Mouse (Mus musculus): ENCODE results near the gene Acsm1. TPM values are rescaled to one million over a fixed set of nuclear protein-coding genes. Genes with fewer than 3 reads are reported as not detected.

The Acsm1 gene
- polyA plus RNA-seq, 1 experiment from 2014 or later = not detected

GRCm38 (mm10) chr7:119680107-119680506 lies 73.3 kb downstream of the Acsm1 start:
- H3K9ac ChIP-seq = no peak overlapping the region
- H3K27me3 ChIP-seq = no peaks in the 10 kb centered on the region
- no peak overlapping the region for H3K4me2 ChIP-seq
- no peaks in the 10 kb centered on the region for H3K4me1 ChIP-seq (replicated peaks)
- no peaks in the 10 kb centered on the region for H3K36me3 ChIP-seq
- 76% methylated on average over 8 of the region's 8 CpGs for WGBS
- H3K9me3 ChIP-seq = no peaks in the 10 kb centered on the region
- no peak overlapping the region for H3K27ac ChIP-seq (replicated peaks)
- no peak for ATAC-seq (ENCODE audit: low read depth)
- H3K4me3 ChIP-seq = no peak overlapping the region

DNA sequence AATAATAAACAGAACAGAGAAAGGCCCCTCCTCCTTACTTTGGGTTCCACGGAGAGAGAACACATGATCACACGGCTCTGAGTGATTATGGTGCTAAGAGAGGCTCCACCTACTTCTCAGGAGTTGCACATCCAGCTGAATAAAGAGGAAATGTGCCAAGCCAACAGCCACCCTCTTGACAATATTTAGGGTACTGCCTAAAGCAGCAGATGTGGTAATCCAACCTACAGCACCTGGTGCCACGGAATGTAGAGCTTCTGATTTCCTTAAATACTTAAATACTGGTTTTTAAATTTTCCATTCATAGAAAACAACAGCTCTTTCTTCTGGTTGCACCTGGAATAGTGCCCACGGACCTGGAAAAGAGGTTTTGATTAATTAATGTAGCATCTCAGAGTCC lies 75.9 kb downstream of the Acsm1 start:
- H3K4me3 ChIP-seq = no peak overlapping the region
- H3K4me1 ChIP-seq (replicated peaks) = no peaks in the 10 kb centered on the region
- ATAC-seq (ENCODE audit: low read depth) = no peak
- no peak overlapping the region for H3K27ac ChIP-seq (replicated peaks)
- H3K36me3 ChIP-seq = no peaks in the 10 kb centered on the region
- no peak overlapping the region for H3K4me2 ChIP-seq
- no peaks in the 10 kb centered on the region for H3K27me3 ChIP-seq
- 75% methylated on average over 4 of the region's 4 CpGs for WGBS
- no peak overlapping the region for H3K9ac ChIP-seq
- no peaks in the 10 kb centered on the region for H3K9me3 ChIP-seq

DNA sequence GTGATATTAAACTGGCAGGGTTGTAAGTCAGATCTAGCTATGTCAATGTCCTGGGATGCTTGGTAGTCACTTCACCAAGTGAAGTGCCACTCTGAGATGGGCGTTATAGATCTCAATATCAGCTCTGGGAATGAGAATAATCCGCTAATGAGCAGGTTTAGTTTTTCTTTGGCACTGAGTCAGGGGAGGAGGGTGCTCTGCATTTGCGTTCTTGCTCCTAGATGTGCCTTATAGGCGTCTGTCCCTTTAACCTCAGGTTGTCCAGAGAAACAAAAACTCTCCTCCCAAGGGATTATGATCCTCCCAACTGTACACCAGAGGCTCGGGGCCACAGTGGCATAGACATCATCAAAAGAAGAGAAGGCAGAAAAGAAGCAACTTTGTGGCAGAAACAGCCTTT lies 82.9 kb downstream of the Acsm1 start, which contains the start of gene Acsm4:
TSS of gene Acsm4 (plus strand) at position 301 of the 400 bp plus-strand sequence.
- H3K27me3 ChIP-seq = no peaks in the 10 kb centered on the region
- no peak within 1 kb of the TSS for H3K4me3 ChIP-seq
- H3K36me3 ChIP-seq = no peaks in the 10 kb centered on the region
- H3K4me2 ChIP-seq = no peak within 1 kb of the TSS
- no peak within 1 kb of the TSS for H3K27ac ChIP-seq (replicated peaks)
- no peak for ATAC-seq (ENCODE audit: low read depth)
- H3K9me3 ChIP-seq = no peaks in the 10 kb centered on the region
- H3K4me1 ChIP-seq (replicated peaks) = no peaks in the 10 kb centered on the region
- H3K9ac ChIP-seq = no peak within 1 kb of the TSS
- WGBS = 76% methylated on average over 5 of the region's 5 CpGs

DNA sequence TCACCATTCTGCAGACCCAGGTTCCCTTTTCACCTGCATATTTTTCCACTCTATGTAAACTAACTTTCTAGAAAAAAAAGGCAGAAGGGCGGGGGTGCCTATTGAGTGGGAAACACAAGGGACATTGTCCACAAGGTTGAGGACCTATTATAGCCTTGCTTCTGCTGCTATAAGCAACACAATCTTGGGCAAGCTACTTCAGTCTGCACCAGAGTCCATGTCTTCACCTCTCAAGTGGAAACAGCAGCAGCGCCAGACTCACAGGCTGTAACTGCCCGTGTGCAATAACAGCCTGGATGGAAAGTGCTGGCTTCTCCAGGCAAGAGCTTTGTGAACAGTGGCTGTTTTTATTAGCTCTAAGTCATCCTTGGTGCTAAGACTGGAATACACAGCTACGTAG lies 85.5 kb downstream of the Acsm1 start:
- Histone ChIP-seq H3K27ac (replicated peaks) (no peak overlapping the region), H3K27me3 (no peaks in the 10 kb centered on the region), H3K9me3 (no peaks in the 10 kb centered on the region), H3K9ac (no peak overlapping the region), H3K36me3 (no peaks in the 10 kb centered on the region), H3K4me3 (no peak overlapping the region), H3K4me1 (replicated peaks) (no peaks in the 10 kb centered on the region), H3K4me2 (no peak overlapping the region)
- WGBS = 83% methylated on average over 4 of the region's 4 CpGs
- ATAC-seq (ENCODE audit: low read depth) = no peak

- no peaks in the 10 kb centered on the region for H3K9me3 ChIP-seq
- no peaks in the 10 kb centered on the region for H3K36me3 ChIP-seq
- H3K9ac ChIP-seq = no peak overlapping the region
- no peaks in the 10 kb centered on the region for H3K27me3 ChIP-seq
- ATAC-seq (ENCODE audit: low read depth) = no peak
- no peaks in the 10 kb centered on the region for H3K4me1 ChIP-seq (replicated peaks)
- no peak overlapping the region for H3K27ac ChIP-seq (replicated peaks)
- WGBS = 96% methylated on average over 1 of the region's 1 CpGs
- no peak overlapping the region for H3K4me2 ChIP-seq
- no peak overlapping the region for H3K4me3 ChIP-seq
Observed at GRCm38 (mm10) chr7:119694926-119695325, 88.1 kb downstream of the Acsm1 start.

Other genes with a start within 250 kb of the Acsm1 start
- not detected in 2 replicates for gene Gp2, start 147.7 kb upstream of the Acsm1 start, polyA plus RNA-seq (2015; fragmentation: Nextera tagmentation; extraction: Ambion mirVana)
- gene Umod, start 127.7 kb upstream of the Acsm1 start, polyA plus RNA-seq (2015; fragmentation: Nextera tagmentation; extraction: Ambion mirVana) = not detected in 2 replicates
- not detected in 2 replicates for gene Acsm5, start 87.6 kb upstream of the Acsm1 start, polyA plus RNA-seq (2015; fragmentation: Nextera tagmentation; extraction: Ambion mirVana)
- gene Pdilt, start 83.5 kb upstream of the Acsm1 start, polyA plus RNA-seq (2015; fragmentation: Nextera tagmentation; extraction: Ambion mirVana) = 0.36 and 0.49 TPM in 2 replicates
- not detected in 2 replicates for gene Acsm2, start 52.7 kb upstream of the Acsm1 start, polyA plus RNA-seq (2015; fragmentation: Nextera tagmentation; extraction: Ambion mirVana)
- gene Acsm4, start 83.0 kb downstream of the Acsm1 start, polyA plus RNA-seq (2015; fragmentation: Nextera tagmentation; extraction: Ambion mirVana) = not detected in 2 replicates
- 67.5 and 73.4 TPM in 2 replicates for gene Thumpd1, start 113.8 kb downstream of the Acsm1 start, polyA plus RNA-seq (2015; fragmentation: Nextera tagmentation; extraction: Ambion mirVana)
- 0.29 and 0.38 TPM in 2 replicates for gene Acsm3, start 153.9 kb downstream of the Acsm1 start, polyA plus RNA-seq (2015; fragmentation: Nextera tagmentation; extraction: Ambion mirVana)
- gene Rexo5, start 187.0 kb downstream of the Acsm1 start, polyA plus RNA-seq (2015; fragmentation: Nextera tagmentation; extraction: Ambion mirVana) = 12.7 and 13.4 TPM in 2 replicates
- gene Eri2, start 187.0 kb downstream of the Acsm1 start, polyA plus RNA-seq (2015; fragmentation: Nextera tagmentation; extraction: Ambion mirVana) = 18.1 and 19.6 TPM in 2 replicates